Mouse (Mus musculus): Measurements from ENCODE around the gene Dhrs7.

Gene Dhrs7

DNA sequence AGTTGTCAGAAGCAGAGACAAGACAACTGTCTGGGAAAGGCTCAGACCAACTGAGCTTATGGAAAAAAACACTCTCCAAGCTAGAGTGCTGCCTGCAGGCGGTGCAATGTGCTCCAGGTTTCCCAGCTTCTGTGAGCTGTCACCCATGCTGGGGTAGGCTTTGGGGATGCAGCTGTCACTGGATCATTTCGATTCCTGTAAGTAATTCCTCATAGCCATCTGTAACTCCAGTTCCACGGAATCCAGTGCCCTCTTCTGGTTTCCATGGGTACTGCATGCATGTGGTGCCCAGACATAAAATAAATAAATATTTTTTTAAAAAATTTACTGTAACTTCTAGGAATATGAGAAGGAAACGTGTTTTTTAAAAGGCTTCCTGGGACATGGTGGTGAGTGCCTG lies 10.0 kb downstream of the Dhrs7 start:
- DNase-seq = peak; percentile 74

DNA sequence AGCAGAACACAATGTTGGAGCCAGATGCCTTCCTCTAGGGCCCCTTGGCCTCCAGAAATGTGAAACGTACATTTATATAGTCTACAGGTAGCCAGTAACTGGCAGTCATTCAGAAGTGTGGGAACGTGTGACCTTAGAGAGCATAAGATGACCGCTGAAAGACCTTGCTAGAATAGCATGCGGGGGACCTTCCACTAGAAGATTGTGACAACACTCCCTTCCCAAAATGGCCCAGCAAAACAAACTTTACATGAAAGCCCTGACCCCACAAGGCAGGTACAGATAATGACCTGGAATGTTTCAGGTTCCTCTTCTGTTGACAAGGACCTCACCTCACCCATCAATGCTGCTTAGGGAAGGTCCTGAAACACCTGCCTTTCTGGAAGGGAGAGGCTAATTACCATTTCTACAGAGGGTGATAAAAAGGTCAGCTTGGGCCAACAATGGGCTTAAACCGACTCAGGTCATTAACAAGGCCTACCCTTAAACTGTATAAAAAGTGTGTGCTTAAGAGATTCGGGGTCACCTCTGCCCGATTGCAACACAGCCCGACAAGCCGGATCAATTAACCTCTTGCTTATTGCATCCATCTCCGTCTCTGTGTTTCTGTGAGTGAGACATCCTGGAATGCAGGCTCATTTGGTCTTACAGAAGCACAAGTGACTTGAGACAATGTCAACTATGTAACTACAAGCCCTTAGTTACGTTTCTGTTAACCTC lies 14.9 kb downstream of the Dhrs7 start, which contains the start of gene Gm4756:
Gene Gm4756 (minus strand): TSS at position 51 of the 720 bp plus-strand sequence.
- no peak for DNase-seq

GRCm38 (mm10) chr12:72648921-72649320 lies 15.8 kb downstream of the Dhrs7 start:
- DNase-seq = no peak

GRCm38 (mm10) chr12:72638025-72638424 lies 26.7 kb downstream of the Dhrs7 start:
- no peak for DNase-seq

GRCm38 (mm10) chr12:72628751-72629150 lies 36.0 kb downstream of the Dhrs7 start:
- no peak for DNase-seq

- DNase-seq = no peak
Measured at GRCm38 (mm10) chr12:72622853-72623496, 41.7 kb downstream of the Dhrs7 start.

- DNase-seq = no peak
Measured at GRCm38 (mm10) chr12:72621441-72621840, 43.3 kb downstream of the Dhrs7 start.

DNA sequence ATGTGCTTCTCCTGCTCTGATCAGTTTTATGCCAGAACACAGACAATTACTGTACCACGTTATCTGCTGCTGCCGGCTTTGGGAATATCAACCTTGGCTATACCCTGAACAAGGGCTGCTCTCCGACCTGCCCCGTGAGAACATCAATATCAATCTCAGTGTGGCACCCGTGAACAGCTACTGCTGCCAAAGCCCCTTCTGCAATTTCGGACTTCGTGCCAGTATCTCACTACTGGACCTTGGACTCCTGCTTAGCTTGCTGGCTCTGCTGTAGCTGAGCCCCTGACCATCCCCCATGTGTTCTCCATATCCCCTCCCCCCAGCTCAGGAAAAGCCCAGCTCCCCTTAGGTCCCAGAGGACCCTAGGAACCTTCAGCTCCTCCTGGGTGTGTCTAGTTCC lies 43.9 kb downstream of the Dhrs7 start:
- DNase-seq = no peak

- DNase-seq = no peak
Measured at GRCm38 (mm10) chr12:72612053-72612452, 52.7 kb downstream of the Dhrs7 start.

Measured in layer of hippocampus, adult 9-11 months (tissue).